Mouse (Mus musculus): ENCODE measurements around the gene Camk2d.

GRCm38 (mm10) chr3:126634171-126634570 is 38.1 kb downstream of the Camk2d start:
- TF ChIP-seq CTCF (IDR thresholded peaks at IDR 0.05; ENCODE audit: control insufficient read depth, insufficient read depth, insufficient replicate concordance, low read depth, low read length), result no peak
- TF ChIP-seq POLR2A (IDR thresholded peaks at IDR 0.05; ENCODE audit: control insufficient read depth, low read depth, low read length), result no peak
